Mouse (Mus musculus): ENCODE measurements around the gene Elmo1. TPM values are rescaled to one million over a fixed set of nuclear protein-coding genes. Genes with fewer than 3 reads are reported as not detected.

Elmo1 gene
- polyA plus RNA-seq, 1 experiment: 0.40 TPM

DNA sequence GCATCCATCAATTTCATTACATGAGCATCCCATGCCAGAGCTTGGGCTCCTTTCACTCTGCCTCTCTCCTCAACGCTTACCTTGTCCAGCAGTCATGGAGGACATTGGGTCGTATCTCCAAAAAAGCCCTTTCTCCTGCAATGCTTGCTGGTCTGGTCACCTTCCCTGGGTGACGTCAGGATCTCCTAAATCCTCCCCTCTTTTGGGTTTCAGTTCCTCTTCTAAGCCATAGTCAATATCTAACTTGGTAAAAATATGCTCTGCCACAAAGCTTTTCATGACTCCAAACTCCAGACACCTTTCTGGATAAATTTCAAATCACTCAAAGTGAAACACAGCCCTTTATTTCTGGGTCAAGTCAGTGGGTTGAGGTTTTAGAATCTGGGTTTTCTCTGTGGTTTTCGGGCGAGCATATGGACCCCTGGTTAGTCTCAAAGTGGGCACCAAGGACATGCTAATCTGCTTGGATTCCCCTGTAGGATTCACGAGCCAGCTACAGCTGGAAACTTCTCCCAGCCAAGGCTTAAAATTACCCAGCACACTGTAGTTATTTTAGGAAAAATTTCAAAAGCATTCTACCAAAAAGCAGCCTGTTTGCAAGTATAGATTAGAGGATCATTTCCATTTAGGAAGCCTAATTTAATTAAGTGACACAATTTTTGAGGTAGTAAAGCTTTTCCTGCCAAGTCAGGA is 403.8 kb downstream of the Elmo1 start:
- H3K36me3 ChIP-seq (ENCODE audit: control insufficient read depth, insufficient read depth): no peaks in the 10 kb centered on the region
- H3K4me3 ChIP-seq: no peak overlapping the region
- no peak overlapping the region for H3ac ChIP-seq (ENCODE audit: control insufficient read depth, insufficient read length)
- TF ChIP-seq USF1 (IDR thresholded peaks at IDR 0.05; ENCODE audit: low read depth) (no peak), MYOG (IDR thresholded peaks at IDR 0.05; ENCODE audit: control insufficient read depth in 1 of 3, insufficient read depth in 1 of 3, insufficient read length in 2 of 3, low read depth in 2 of 3) (no peak), CEBPB (IDR thresholded peaks at IDR 0.05; ENCODE audit: insufficient read depth, poor library complexity, severe bottlenecking) (no peak), E2F4 (IDR thresholded peaks at IDR 0.05; ENCODE audit: insufficient read depth) (no peak), MAX (IDR thresholded peaks at IDR 0.05; ENCODE audit: low read depth) (no peak), SRF (IDR thresholded peaks at IDR 0.05; ENCODE audit: control insufficient read depth, insufficient read length, low read depth) (no peak)
- no peaks in the 10 kb centered on the region for H3K27me3 ChIP-seq (ENCODE audit: control insufficient read depth, insufficient read depth, insufficient read length)
- no peaks in the 10 kb centered on the region for H3K79me2 ChIP-seq (ENCODE audit: control insufficient read depth, insufficient read depth)
- H3K4me2 ChIP-seq (ENCODE audit: low read depth): no peak overlapping the region

DNA sequence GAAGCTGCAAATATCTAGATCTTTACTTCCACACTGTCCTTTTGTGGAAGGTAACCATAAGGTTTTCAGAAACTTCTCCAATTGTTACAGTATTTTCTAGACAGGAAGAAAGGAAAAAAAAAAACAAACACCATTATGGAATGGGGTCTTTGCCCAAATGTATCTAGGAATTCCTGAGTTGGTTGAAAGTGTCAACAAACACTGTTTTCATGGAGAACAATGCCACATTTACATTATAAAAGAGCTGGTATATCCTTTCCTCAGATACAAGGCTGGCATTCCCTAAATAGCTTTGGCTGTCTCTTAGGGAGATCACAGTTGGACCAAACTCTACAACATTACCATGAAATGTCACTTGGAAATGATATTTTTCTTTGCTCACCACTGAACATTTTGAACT is 411.5 kb downstream of the Elmo1 start:
- H3K27me3 ChIP-seq (ENCODE audit: control insufficient read depth, insufficient read depth, insufficient read length): no peaks in the 10 kb centered on the region
- H3K4me3 ChIP-seq: no peak overlapping the region
- H3K36me3 ChIP-seq (ENCODE audit: control insufficient read depth, insufficient read depth): no peaks in the 10 kb centered on the region
- TF ChIP-seq USF1 (IDR thresholded peaks at IDR 0.05; ENCODE audit: low read depth): no peak
- no peak for TF ChIP-seq CEBPB (IDR thresholded peaks at IDR 0.05; ENCODE audit: insufficient read depth, poor library complexity, severe bottlenecking)
- no peak for TF ChIP-seq MYOG (IDR thresholded peaks at IDR 0.05; ENCODE audit: control insufficient read depth in 1 of 3, insufficient read depth in 1 of 3, insufficient read length in 2 of 3, low read depth in 2 of 3)
- TF ChIP-seq E2F4 (IDR thresholded peaks at IDR 0.05; ENCODE audit: insufficient read depth): no peak
- TF ChIP-seq MAX (IDR thresholded peaks at IDR 0.05; ENCODE audit: low read depth): no peak
- no peak for TF ChIP-seq TCF3 (IDR thresholded peaks at IDR 0.05; ENCODE audit: insufficient read length, low read depth)
- no peak for TF ChIP-seq REST (IDR thresholded peaks at IDR 0.05; ENCODE audit: insufficient read depth, insufficient read length)
- no peak for TF ChIP-seq TCF12 (IDR thresholded peaks at IDR 0.05; ENCODE audit: insufficient read depth, poor library complexity, severe bottlenecking)
- TF ChIP-seq SRF (IDR thresholded peaks at IDR 0.05; ENCODE audit: control insufficient read depth, insufficient read length, low read depth): no peak
- no peak for TF ChIP-seq POLR2AphosphoS2 (IDR thresholded peaks at IDR 0.05; ENCODE audit: insufficient read length, low read depth)
- no peak for TF ChIP-seq MYOD1 (IDR thresholded peaks at IDR 0.05; ENCODE audit: control insufficient read depth in 1 of 3, insufficient read length in 2 of 3, low read depth in 2 of 3)
- no peak for TF ChIP-seq POLR2A (IDR thresholded peaks at IDR 0.05; ENCODE audit: insufficient read length, low read depth)
- no peak overlapping the region for H3K4me2 ChIP-seq (ENCODE audit: low read depth)
- no peak overlapping the region for H3ac ChIP-seq (ENCODE audit: control insufficient read depth, insufficient read length)
- H3K79me2 ChIP-seq (ENCODE audit: control insufficient read depth, insufficient read depth): no peaks in the 10 kb centered on the region

DNA sequence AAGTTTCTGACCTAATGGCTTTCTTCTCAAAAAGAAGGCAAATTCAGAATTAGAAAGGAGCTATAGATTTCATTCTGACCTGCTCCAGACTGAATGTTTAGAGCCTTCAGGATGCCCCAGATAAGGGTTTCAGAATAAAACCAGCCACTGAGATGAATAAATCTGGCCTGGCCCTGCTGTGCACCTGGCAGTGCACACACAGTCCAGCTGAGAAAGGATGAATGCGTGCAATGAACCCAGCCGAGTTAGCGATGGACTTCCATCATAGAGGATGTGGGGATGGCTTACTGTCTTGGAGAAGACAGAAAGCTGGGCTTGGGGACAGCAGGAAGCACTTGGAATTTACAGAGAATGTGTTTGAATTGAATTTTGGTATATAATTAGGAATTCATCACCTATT is 413.0 kb downstream of the Elmo1 start:
- Histone ChIP-seq H3K36me3 (ENCODE audit: control insufficient read depth, insufficient read depth) (no peaks in the 10 kb centered on the region), H3K79me2 (ENCODE audit: control insufficient read depth, insufficient read depth) (no peaks in the 10 kb centered on the region), H3ac (ENCODE audit: control insufficient read depth, insufficient read length) (no peak overlapping the region), H3K4me3 (no peak overlapping the region), H3K27me3 (ENCODE audit: control insufficient read depth, insufficient read depth, insufficient read length) (no peaks in the 10 kb centered on the region), H3K4me2 (ENCODE audit: low read depth) (no peak overlapping the region)
- TF ChIP-seq SRF (IDR thresholded peaks at IDR 0.05; ENCODE audit: control insufficient read depth, insufficient read length, low read depth): no peak
- no peak for TF ChIP-seq TCF12 (IDR thresholded peaks at IDR 0.05; ENCODE audit: insufficient read depth, poor library complexity, severe bottlenecking)
- TF ChIP-seq CEBPB (IDR thresholded peaks at IDR 0.05; ENCODE audit: insufficient read depth, poor library complexity, severe bottlenecking): no peak
- no peak for TF ChIP-seq MYOG (IDR thresholded peaks at IDR 0.05; ENCODE audit: control insufficient read depth in 1 of 3, insufficient read depth in 1 of 3, insufficient read length in 2 of 3, low read depth in 2 of 3)
- TF ChIP-seq USF1 (IDR thresholded peaks at IDR 0.05; ENCODE audit: low read depth): no peak
- no peak for TF ChIP-seq E2F4 (IDR thresholded peaks at IDR 0.05; ENCODE audit: insufficient read depth)
- TF ChIP-seq POLR2A (IDR thresholded peaks at IDR 0.05; ENCODE audit: insufficient read length, low read depth): no peak
- TF ChIP-seq MYOD1 (IDR thresholded peaks at IDR 0.05; ENCODE audit: control insufficient read depth in 1 of 3, insufficient read length in 2 of 3, low read depth in 2 of 3): no peak
- no peak for TF ChIP-seq REST (IDR thresholded peaks at IDR 0.05; ENCODE audit: insufficient read depth, insufficient read length)
- TF ChIP-seq POLR2AphosphoS2 (IDR thresholded peaks at IDR 0.05; ENCODE audit: insufficient read length, low read depth): no peak
- TF ChIP-seq TCF3 (IDR thresholded peaks at IDR 0.05; ENCODE audit: insufficient read length, low read depth): no peak

DNA sequence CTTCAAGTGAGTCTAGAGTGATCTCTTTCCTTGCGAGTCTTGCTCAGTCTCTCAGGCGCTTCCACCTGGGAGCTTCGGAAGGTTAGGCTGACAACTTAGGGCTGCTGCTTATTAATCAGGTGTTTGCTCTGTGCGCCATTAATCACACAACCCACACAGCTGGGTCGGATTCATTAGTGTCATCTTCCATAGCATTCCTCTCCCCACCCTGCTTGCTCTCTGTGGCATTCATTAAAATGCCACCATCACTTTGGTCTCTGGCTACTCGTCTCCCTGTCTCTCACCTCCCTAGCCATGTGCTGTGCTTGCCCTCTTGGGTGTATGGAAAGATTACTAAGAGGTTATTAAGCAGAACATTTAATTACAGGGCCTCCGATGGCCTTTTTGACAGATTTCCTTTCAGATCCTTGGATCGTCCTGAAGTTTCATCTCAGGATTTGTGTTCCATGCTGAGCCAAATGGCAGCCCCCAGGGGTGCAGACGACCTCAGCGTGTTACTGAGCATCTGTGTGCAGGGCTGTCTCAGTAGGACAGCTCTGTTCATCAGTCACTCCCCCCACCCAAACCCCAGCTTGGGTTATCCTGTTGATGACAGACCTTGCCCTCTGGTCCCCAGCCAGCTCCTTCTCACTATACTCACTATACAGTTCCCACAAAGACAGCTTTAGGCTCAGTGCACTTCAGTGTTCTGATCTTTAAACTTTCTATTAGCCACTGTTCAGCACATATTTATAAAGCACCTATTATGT is 417.2 kb downstream of the Elmo1 start:
- TF ChIP-seq TCF12 (IDR thresholded peaks at IDR 0.05; ENCODE audit: insufficient read depth, poor library complexity, severe bottlenecking) (no peak), POLR2A (IDR thresholded peaks at IDR 0.05; ENCODE audit: insufficient read length, low read depth) (no peak), REST (IDR thresholded peaks at IDR 0.05; ENCODE audit: insufficient read depth, insufficient read length) (no peak), POLR2AphosphoS2 (IDR thresholded peaks at IDR 0.05; ENCODE audit: insufficient read length, low read depth) (no peak), E2F4 (IDR thresholded peaks at IDR 0.05; ENCODE audit: insufficient read depth) (no peak), TCF3 (IDR thresholded peaks at IDR 0.05; ENCODE audit: insufficient read length, low read depth) (no peak), CEBPB (IDR thresholded peaks at IDR 0.05; ENCODE audit: insufficient read depth, poor library complexity, severe bottlenecking) (no peak), MYOD1 (IDR thresholded peaks at IDR 0.05; ENCODE audit: control insufficient read depth in 1 of 3, insufficient read length in 2 of 3, low read depth in 2 of 3) (no peak), MYOG (IDR thresholded peaks at IDR 0.05; ENCODE audit: control insufficient read depth in 1 of 3, insufficient read depth in 1 of 3, insufficient read length in 2 of 3, low read depth in 2 of 3) (no peak), SRF (IDR thresholded peaks at IDR 0.05; ENCODE audit: control insufficient read depth, insufficient read length, low read depth) (no peak), USF1 (IDR thresholded peaks at IDR 0.05; ENCODE audit: low read depth) (no peak), MAX (IDR thresholded peaks at IDR 0.05; ENCODE audit: low read depth) (no peak)
- H3K79me2 ChIP-seq (ENCODE audit: control insufficient read depth, insufficient read depth): no peaks in the 10 kb centered on the region
- H3ac ChIP-seq (ENCODE audit: control insufficient read depth, insufficient read length): no peak overlapping the region
- H3K4me3 ChIP-seq: no peak overlapping the region
- no peaks in the 10 kb centered on the region for H3K27me3 ChIP-seq (ENCODE audit: control insufficient read depth, insufficient read depth, insufficient read length)
- no peak overlapping the region for H3K4me2 ChIP-seq (ENCODE audit: low read depth)
- no peaks in the 10 kb centered on the region for H3K36me3 ChIP-seq (ENCODE audit: control insufficient read depth, insufficient read depth)
